In genomic region chr2:154401976-154402375, GRCm38 (mm10) we compare ENCODE assay signal across 11 mouse cellular contexts.
"Had no signal": no experiment of that assay in that cellular context is flagged by ENCODE, and none has a peak within 500 bp of the region (broad histone marks: within the 10 kb centered on the region; RNA-seq: fewer than 3 reads in every experiment).

No protein-coding gene starts in this region.

- H3K36me3 ChIP-seq: liver, embryonic 13.5 days had no signal

- H3K27ac ChIP-seq: left cerebral cortex, adult 2 months; liver, embryonic 13.5 days had no signal

- H3K9me3 ChIP-seq: liver, embryonic 13.5 days had no signal

- H3K9ac ChIP-seq: liver, embryonic 13.5 days had no signal

- H3K4me2 ChIP-seq: liver, embryonic 13.5 days; midbrain, embryonic 11.5 days had no signal

- DNase-seq: kidney, postnatal 10 days; kidney, postnatal 36 days; layer of hippocampus, postnatal 36 days; liver, embryonic 13.5 days; lung, postnatal 14 days; lung, postnatal 4 days; midbrain, embryonic 14.5 days; thymus, adult 18-20 months; thymus, postnatal 36 days had no signal

- H3K4me3 ChIP-seq: left cerebral cortex, adult 2 months; liver, embryonic 13.5 days had no signal
